Mouse (Mus musculus) activated CD4-positive, CD25-positive, alpha-beta regulatory T cell, adult 4 months (primary cell): ENCODE measurements around the gene Vav2. TPM values are rescaled to one million over a fixed set of nuclear protein-coding genes. Genes with fewer than 3 reads are reported as not detected.
A peak's percentile ranks its signal among the peaks of the same experiment; 100 is the strongest.

Source experiments
- ATAC-seq: one replicate; pipeline ENCODE4 v1.8.0; 2017
- polyA plus RNA-seq, 2 experiments: library from polyadenylated mRNA; unstranded; fragments of 100-300 nt; shearing (Covaris generic); gene quantifications; one replicate each; pipeline ENCODE4 v1.2.1; 2017

Gene Vav2
- polyA plus RNA-seq, 2 experiments from 2014 or later = 5.8 to 8.3 TPM

DNA sequence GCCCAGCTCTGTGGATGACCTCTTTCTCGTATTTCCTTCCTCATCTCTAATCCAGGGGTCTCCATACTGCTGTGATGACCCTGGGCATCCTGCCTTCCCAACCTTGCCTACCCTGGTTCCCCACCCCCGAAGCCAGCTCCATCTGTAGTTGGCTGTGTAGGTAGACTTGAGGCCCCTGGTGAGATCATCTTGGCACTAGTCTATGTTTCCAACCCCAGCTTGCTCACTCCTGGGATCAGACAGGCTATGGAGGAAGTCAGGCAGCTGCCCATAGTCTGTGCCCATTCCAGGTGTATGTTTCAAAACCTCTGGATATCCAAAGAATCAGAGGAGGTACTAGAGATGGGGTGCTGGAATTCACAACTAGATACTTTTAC, 179.4 kb downstream of the Vav2 start:
- ATAC-seq = no peak

DNA sequence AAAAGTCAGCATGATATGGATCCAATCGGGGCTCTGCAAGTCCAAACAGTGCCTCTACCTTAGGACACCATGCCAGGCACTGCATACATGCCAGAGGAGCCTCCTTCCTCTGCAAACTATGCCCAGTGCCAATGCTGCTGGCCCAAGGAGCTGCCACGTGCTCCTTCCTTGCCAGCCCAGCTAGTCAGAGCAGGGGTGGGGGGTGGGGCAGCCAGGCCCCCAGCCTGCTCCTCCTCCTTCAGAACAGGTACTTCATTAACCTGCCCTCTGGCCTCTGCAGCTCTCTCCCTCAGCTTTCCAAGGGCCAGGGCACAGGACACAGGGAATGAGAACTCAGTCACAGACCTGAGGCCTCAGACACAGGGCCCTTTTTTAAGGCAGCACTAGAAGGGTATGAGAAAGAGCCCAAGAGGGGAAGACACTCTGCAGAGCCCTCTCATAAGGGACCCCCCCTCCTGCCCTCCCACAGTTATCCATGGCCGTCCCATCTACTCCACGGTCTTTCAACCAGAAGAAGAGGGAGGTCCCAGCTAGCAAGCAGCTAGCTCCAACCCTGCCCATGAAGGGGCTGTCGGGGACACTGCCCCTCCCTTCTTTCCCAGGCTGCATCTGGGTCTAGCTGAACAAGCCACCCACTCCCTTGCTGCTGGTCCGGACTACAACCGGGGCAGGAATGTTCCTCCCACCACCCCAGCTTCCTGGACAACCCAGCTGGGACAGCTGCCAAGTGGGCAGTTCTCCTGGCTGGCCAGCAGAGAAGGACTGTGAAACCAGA, 179.9 kb downstream of the Vav2 start:
- ATAC-seq = no peak

DNA sequence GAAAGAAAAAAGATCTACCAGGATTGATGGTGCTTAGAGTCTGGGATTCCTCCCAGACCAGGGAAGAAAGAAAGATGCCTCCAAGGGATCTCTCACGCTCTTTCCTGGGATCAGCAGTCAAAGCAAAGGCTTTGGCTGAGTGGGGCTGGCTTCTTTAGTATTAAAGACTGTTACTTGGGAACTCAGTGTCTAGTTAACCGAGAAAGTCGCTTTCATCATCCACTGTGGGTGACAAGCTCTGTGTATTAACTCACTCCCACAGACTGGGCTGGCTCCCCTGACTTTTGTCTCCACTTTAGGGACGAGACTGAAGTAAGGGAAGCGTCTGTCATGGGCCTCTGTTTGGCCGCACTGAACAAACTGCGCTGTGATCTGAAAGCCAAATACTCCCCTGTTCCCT, 180.9 kb downstream of the Vav2 start:
- ATAC-seq = no peak

DNA sequence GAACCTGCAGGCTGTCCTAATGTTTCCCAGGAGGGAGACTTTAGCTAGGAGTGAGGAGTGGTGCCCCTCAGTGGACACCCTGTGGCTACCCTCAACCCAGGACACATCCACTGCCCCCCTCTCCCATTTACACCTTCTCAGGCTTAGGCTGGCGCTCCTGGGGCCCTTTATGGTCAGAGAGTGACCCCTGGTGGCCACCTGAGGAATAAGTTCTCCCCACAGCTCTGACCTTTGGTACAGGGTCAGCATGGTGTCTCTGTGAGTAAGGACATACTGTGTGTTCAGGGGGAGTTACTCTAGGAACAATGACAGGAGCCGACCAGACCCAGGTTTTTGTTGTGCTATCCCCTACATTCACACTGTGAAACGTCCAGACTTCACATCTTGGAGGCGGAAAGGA, 189.5 kb downstream of the Vav2 start:
- ATAC-seq = peak; percentile 46

DNA sequence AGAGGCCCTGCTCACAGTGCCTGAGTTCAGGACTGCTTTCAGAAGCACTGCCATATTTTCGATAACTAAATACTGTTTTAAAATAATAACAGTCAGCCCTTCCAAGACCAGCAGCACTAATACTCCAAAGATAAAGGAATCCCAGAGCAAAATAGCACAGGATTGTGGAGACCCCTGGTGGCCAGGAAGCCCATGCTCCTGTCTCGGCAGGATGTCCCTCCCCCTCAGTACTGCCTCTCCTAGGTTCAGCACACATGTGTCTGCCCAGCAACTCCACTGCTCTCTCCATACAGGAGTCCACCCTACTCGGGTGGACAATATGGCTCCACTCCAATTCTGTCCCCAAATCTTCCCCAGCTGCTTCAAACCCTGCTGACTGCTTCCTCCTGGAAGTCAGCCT, 191.1 kb downstream of the Vav2 start:
- no peak for ATAC-seq

DNA sequence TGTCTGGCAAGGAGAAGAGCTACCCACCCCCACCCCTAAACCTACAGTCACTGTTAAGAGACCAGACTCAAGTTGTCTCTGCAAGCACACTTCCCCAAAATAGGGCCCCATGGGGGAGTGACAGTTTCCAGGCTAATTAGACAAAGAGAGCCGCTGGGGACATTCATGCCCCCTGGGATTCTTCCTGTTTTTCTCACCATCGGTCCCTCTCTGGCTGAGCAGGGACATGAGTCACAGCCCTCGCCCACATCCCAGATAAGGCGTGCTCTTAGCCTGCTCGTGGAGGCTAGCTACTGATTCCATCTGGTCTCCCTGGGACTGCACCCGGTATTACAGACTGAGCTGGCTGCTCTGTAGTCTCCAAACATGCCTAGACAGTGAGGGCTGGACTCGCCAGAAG, 194.5 kb downstream of the Vav2 start:
- ATAC-seq = no peak

DNA sequence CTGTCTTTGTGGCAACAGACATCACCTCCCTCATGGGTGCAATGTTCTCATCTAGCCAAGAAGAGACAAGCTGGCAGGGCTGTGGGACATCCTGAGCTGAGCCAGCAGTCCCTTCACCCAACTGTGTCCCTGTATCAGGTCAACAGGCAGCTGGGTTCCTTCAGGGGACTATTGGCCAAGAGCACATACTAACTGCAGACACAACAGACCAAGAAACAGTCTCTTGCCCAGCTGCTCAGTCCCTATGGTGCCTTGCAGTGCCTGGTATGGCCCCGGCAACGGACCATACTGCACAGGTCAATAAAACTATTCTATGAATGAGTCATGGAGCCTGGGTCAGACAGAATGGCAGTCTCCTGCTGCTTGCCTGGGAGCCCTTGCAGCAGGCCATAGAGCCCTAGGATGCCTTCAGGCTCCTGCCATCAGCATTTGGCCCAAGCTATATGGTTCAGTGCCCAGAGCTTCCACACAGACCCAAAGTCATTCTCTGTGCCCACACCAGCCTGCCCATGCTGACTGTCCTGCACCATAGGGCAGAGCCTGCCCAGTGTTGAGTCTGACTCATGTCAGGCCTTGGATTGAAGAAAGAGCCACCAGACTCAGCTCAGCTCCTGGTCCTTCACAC, 197.2 kb downstream of the Vav2 start:
- ATAC-seq = no peak

DNA sequence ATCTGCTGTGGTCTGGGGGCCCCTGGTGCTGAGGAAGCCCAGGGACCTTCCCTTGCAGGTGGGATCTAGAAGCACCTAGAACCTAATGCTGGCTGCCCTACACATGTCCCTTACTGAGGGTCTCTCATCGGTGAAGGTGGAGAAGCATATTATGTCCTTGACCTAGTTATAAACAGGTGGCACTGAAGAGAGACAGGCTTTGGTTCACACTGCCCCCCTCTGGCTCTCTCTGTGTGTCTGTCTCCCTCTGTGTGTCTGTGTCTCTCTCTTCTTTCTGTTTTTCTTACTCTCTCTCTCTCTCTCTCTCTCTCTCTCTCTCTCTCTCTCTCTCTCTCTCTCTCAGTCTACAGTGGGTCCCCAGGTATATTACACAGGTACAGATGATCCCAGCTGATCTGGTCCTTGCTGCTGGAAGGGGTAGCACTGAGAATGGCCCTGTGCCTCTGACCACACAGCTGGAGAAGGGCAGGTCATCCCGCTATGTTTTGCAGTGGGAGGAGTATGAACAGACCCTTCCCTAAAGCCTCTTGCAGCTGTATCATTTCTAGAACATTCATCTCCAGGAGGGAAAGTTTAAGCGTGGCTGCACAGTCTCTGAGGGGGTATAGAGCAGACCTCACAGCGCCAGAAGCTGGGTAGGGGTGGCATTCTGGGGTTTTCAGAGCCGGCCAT, 197.9 kb downstream of the Vav2 start:
- no peak for ATAC-seq

DNA sequence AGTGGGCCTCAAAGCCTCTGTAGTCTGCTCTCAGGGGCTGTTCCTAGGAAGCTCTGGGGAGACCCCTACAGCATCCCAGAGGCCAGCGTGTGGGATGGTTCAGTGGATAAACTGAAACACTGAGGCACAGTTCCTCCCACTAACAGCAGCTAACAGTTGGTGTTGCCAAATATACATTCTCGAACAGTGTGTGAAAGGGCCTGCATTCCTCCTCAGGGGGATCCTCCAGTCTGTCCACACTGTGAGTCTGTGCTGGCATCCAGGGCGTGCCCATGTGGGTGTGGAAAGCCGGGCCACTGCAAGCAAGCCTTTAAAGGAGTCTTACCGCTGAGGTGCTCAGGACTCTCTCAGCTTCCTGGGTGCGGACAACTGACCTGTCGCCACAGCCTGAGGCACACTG, 200.3 kb downstream of the Vav2 start:
- no peak for ATAC-seq

DNA sequence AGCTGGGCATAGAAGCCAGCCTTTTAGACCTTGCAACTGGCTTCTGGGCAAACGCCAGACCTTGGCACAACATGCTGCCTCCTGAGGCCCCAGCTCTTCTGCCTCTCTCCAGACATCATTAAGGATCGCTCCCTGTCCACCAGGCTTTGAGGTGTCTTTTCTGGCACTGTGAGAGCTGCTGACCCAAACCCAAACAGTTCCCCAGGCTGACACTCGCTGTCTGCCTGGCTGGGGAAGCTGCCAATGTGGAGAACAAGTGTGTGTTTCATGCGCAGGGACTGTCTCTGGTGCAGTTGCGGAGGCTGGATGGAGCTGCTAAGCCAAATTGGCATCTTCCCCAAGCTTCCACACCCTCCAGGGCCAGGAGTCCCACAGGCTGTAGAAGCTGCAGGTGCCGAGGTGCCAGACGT, 203.8 kb downstream of the Vav2 start:
- ATAC-seq = no peak

DNA sequence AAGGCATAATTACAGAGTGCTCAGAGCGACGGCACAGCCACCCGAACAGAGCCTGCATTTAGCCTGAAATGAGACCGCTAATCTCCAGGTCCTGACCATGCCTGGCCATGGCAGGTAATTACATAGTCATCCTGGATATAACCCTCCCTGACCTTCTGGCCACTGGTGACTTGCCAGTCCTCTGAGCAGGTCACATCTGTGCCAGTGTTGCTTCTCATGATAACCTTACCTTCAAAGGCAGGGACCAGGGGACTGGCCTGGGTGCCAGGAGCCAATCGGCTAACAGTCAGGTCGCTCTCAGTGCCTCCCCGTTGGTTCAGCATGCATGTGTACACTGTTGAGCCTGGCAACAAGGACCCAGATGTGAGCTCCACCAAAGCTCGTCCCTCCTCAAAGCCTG, 208.3 kb downstream of the Vav2 start:
- ATAC-seq = no peak

DNA sequence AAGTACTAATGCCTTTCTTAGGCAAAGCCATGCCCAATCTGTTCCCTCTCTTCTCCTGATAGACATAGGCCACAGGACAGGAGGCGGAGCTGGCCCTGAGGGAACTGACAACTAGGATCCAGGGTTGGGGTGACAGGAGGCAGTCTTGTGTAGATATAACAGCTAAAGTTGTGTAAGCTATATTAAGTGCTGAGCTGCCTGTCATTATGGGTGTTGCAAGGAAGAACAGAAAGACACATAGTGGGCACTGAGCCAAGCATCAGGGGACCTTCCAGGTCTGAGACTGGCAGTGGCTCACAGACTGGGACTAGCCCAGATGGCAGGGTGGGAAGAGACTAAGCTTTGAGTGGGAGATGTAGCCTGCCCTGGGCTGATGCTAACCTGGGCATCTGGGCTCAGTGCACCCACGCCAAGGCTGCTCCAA, 208.7 kb downstream of the Vav2 start:
- no peak for ATAC-seq

DNA sequence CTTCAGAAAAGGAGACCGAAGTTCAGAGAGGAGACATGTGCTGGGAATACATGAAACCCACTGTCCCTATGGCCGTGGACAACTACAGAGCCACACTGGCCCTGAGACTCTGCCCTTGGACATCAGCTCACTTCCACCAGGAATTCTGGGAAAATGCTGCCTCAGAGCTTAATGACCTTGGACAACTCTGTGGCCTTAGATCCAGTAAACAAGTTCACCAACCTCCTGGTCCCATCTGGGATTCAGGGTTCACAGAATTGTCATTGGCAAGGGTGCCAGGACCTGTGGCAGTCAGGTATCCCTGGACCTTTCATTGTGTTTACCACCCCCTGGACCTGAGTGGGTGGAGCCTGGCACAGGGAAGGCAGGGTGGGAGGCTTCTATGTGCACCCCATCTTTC, 211.3 kb downstream of the Vav2 start:
- no peak for ATAC-seq

Other genes with a start within 250 kb of the Vav2 start
- gene Sardh, start 178.7 kb downstream of the Vav2 start, polyA plus RNA-seq = 1 to 10 TPM; 3.0 to 4.7 TPM
- under 1 TPM in 1 of 2 experiments, not detected in 1; 0.33 TPM for gene Brd3os, start 15.3 kb upstream of the Vav2 start, polyA plus RNA-seq
- 10 to 100 TPM; 27.7 to 43.4 TPM for gene Brd3, start 80.6 kb upstream of the Vav2 start, polyA plus RNA-seq
- gene Wdr5, start 88.1 kb upstream of the Vav2 start, polyA plus RNA-seq = 10 to 100 TPM in 1 of 2 experiments, 1 to 10 TPM in 1; 9.2 to 14.3 TPM
- 10 to 100 TPM in 1 of 2 experiments, 1 to 10 TPM in 1; 7.7 to 11.7 TPM for gene Rxra, start 249.4 kb upstream of the Vav2 start, polyA plus RNA-seq